Mouse (Mus musculus): Measurements from ENCODE around the gene 9330182L06Rik.

9330182L06Rik gene

GRCm38 (mm10) chr5:9358076-9358475 is 92.2 kb downstream of the 9330182L06Rik start:
- intact Hi-C loops (cut with DNase I): no loop called here

GRCm38 (mm10) chr5:9361982-9362661 is 96.2 kb downstream of the 9330182L06Rik start:
- intact Hi-C loops (cut with DNase I): no loop called here

- intact Hi-C loops (cut with DNase I): no loop called here
Observed at GRCm38 (mm10) chr5:9364937-9365336, 99.0 kb downstream of the 9330182L06Rik start.

- intact Hi-C loops (cut with DNase I): no loop called here
Observed at GRCm38 (mm10) chr5:9367920-9368692, 102.2 kb downstream of the 9330182L06Rik start.

GRCm38 (mm10) chr5:9371127-9371526 is 105.2 kb downstream of the 9330182L06Rik start:
- intact Hi-C loops (cut with DNase I): no loop called here

GRCm38 (mm10) chr5:9373341-9373740 is 107.4 kb downstream of the 9330182L06Rik start:
- intact Hi-C loops (cut with DNase I): no loop called here

- intact Hi-C loops (cut with DNase I): no loop called here
Observed at GRCm38 (mm10) chr5:9389968-9390367, 124.0 kb downstream of the 9330182L06Rik start.

GRCm38 (mm10) chr5:9391858-9392393 is 126.0 kb downstream of the 9330182L06Rik start:
- intact Hi-C loops (cut with DNase I): no loop called here

GRCm38 (mm10) chr5:9417098-9417497 is 151.2 kb downstream of the 9330182L06Rik start:
- intact Hi-C loops (cut with DNase I): loop anchor here (10.0 kb wide), 1 partner anchor 152 kb away; the partner anchor contains the start of gene 9330182L06Rik

- intact Hi-C loops (cut with DNase I): loop anchor here (10.0 kb wide), 1 partner anchor 153 kb away; the partner anchor contains the start of gene 9330182L06Rik
Observed at GRCm38 (mm10) chr5:9417802-9418201, 151.9 kb downstream of the 9330182L06Rik start.

GRCm38 (mm10) chr5:9419964-9420363 is 154.0 kb downstream of the 9330182L06Rik start:
- intact Hi-C loops (cut with DNase I): loop anchor here (10.0 kb wide), 2 partner anchors 155 to 355 kb away; partner anchors contain the start of gene 9330182L06Rik

GRCm38 (mm10) chr5:9424464-9424863 is 158.5 kb downstream of the 9330182L06Rik start:
- intact Hi-C loops (cut with DNase I): loop anchor here (10.0 kb wide), 1 partner anchor 360 kb away; no protein-coding TSS in a partner anchor

GRCm38 (mm10) chr5:9427165-9427564 is 161.2 kb downstream of the 9330182L06Rik start:
- intact Hi-C loops (cut with DNase I): loop anchor here (1.0 to 10.0 kb wide), 2 partner anchors 258 to 362 kb away; no protein-coding TSS in a partner anchor

GRCm38 (mm10) chr5:9427581-9428241 is 161.8 kb downstream of the 9330182L06Rik start:
- intact Hi-C loops (cut with DNase I): loop anchor here (1.0 to 10.0 kb wide), 2 partner anchors 258 to 363 kb away; no protein-coding TSS in a partner anchor

- intact Hi-C loops (cut with DNase I): loop anchor here (10.0 kb wide), 1 partner anchor 364 kb away; no protein-coding TSS in a partner anchor
Observed at GRCm38 (mm10) chr5:9428728-9429127, 162.8 kb downstream of the 9330182L06Rik start.

GRCm38 (mm10) chr5:9446146-9446545 is 180.2 kb downstream of the 9330182L06Rik start:
- intact Hi-C loops (cut with DNase I): no loop called here

- intact Hi-C loops (cut with DNase I): no loop called here
Observed at GRCm38 (mm10) chr5:9448931-9449330, 183.0 kb downstream of the 9330182L06Rik start.

GRCm38 (mm10) chr5:9449570-9449969 is 183.7 kb downstream of the 9330182L06Rik start:
- intact Hi-C loops (cut with DNase I): no loop called here

GRCm38 (mm10) chr5:9453298-9453697 is 187.4 kb downstream of the 9330182L06Rik start:
- intact Hi-C loops (cut with DNase I): no loop called here

- intact Hi-C loops (cut with DNase I): no loop called here
Observed at GRCm38 (mm10) chr5:9477587-9477986, 211.7 kb downstream of the 9330182L06Rik start.

- intact Hi-C loops (cut with DNase I): no loop called here
Observed at GRCm38 (mm10) chr5:9495456-9495855, 229.5 kb downstream of the 9330182L06Rik start.
